Mouse (Mus musculus) olfactory bulb, adult 2 months (tissue): ENCODE results near the gene Wfdc2.

Source experiments
- CTCF ChIP-seq: fragments of 200-500 bp; IDR thresholded peaks from 2 replicates; pipeline ENCODE4 v1.5.1; 2012; ENCODE audit warnings: low read depth, mild to moderate bottlenecking, low read length, moderate library complexity; ENCODE audit not compliant: insufficient read depth
- POLR2A ChIP-seq: fragments of 200-500 bp; IDR thresholded peaks from 2 replicates; pipeline ENCODE4 v1.6.1; 2012; ENCODE audit warnings: mild to moderate bottlenecking, low read depth, low read length, moderate library complexity; ENCODE audit not compliant: insufficient read depth

DNA sequence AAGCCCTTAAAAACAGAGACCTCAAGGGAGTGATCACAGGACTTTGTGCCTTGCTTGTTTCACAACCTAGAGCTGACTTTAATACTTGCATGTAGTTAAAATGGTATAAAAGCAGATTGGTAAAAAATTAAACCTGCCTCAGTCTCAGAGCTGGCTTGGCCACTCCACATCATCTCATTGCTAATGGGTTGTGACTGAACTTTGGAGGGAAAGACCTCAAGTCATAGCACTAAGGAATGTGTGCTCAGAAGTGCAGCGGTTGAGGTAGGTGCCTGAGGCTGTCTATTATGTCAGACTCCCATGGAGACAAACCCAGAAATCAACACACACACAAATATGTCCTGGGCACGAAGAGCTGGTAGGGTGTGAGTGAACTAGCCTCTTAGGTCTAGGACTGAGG is 18.5 kb upstream of the Wfdc2 start:
- TF ChIP-seq POLR2A (no peak), CTCF (no peak)
